Mouse (Mus musculus) c-Kit-positive CD71-positive TER-119-positive erythroid progenitor cells, embryonic 14.5 days (primary cell): ENCODE measurements around the gene Myl6.

Experiments
- DNase-seq: peaks from one replicate; pipeline ENCODE4 v3.0.0-alpha.2; 2013; ENCODE audit warnings: low spot score

Myl6 gene

DNA sequence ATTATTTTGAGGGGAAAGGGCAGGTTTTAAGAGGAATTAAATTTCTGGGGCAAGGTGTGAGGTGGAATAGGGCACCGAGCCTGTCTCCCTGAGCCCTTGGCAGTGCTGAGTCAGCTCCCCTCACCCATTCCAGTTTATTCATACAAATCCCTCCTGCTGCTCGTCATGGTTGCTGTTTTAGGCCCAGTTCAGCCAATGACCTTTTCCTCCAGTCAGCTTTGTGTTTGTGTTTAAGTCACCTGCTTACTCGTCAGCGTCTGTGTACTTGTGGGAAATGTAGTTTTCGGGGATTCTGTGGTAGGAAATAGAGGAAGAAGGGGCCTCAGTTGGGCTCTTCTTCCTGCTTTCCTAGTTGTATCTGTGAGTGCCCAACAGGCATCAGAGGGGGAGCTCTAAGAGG is 4.6 kb downstream of the Myl6 start:
- no peak for DNase-seq

DNA sequence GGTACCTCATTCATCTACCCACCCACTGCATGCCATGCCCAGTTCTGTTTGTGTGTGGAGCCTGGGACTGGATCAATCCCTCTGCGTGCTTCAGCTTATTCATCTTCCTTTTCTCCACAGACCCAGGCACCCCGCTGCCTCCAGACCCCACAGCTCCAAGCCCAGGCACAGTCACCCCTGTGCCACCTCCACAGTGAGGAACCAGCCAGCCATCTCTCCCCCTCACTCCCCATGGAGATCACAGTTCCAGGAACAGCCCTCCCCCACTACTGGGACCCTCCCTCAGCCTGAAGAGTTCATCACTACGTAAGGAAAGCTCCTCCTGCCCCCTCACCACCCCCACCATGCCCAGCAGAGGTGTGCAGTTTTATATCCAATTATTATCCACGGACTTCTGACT is 5.2 kb downstream of the Myl6 start:
- no peak for DNase-seq

DNA sequence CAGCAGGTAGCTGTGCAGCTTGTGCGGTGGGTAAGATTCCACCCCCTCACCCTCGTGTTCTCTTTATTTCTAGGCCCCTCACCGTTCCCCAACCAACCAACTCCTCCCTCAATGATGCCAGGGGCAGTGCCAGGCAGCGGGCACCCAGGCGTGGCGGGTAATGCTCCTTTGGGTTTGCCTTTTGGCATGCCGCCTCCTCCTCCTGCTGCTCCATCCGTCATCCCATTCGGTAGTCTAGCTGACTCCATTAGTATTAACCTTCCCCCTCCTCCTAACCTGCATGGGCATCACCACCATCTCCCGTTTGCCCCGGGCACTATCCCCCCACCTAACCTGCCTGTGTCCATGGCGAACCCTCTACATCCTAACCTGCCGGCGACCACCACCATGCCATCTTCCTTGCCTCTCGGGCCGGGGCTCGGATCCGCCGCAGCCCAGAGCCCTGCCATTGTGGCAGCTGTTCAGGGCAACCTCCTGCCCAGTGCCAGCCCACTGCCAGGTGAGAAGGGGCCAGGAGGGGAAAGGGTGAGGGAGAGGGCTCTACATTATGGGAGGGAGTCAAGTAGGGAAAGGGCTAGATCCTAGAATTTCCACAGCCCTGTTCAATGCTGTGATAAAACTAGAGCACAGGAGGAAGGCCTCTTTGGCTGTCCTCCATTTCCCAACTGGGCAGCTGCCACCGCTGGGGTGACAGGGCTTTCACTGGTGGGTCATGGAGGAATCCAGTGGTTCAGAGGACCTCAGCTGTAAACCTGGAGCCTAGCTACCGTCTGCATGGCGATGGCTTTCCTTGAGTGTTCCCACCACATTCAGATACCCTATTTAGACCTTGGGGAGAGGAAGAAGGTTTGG is 5.9 kb downstream of the Myl6 start:
- no peak for DNase-seq

DNA sequence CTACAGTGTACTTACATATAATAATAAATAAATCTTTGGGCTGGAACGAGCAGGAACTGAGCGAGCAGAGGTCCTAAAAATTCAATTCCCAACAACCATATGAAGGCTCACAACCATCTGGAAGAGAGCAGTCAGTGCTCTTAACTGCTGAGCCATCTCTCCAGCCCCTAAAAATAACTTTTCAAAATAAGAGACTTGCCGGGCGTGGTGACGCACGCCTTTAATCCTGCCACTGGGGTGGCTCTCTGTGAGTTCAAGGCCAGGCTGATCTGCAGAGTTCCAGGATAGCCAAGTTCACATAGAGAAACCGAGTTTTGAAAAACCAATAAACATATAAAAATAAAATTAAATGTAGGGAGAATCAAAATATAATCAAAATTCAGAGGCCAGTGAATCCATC is 7.6 kb downstream of the Myl6 start:
- DNase-seq = no peak

DNA sequence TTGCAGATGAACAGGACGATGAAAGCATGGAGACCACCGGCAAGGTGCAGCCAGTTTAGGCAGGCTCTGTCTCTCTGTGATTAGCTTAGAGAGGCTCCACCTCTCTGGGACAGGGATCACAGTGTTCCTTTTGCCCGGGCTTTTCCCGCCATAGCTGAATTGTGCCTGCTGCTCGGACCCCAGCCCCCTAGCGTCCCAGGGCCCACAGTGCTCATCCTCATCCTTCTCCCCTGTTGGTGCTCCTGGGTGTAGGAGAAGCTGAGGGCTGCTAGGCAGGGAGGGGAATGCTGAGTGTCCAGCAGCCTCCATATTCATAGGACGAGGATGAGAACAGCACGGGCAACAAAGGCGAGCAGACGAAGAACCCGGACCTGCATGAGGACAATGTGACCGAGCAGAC is 19.6 kb downstream of the Myl6 start:
- DNase-seq = no peak

DNA sequence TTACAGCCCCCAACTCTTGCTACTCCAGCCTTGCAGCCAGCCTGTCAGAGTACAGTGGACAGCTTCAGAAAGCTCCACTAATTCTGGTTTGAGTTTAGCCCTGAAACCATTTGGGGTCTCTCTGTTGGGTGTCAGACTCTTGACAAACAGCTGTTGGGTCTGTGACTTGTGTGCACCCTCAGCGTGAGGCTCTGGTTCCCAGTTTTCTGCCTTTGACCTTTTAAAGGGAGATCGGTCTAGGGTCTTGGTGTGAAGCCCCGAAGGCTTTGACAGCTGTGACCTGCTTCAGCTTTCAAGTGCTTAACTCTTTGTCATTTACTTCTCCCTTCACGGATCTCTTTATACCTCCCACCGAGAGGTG is 33.7 kb downstream of the Myl6 start:
- DNase-seq = no peak

DNA sequence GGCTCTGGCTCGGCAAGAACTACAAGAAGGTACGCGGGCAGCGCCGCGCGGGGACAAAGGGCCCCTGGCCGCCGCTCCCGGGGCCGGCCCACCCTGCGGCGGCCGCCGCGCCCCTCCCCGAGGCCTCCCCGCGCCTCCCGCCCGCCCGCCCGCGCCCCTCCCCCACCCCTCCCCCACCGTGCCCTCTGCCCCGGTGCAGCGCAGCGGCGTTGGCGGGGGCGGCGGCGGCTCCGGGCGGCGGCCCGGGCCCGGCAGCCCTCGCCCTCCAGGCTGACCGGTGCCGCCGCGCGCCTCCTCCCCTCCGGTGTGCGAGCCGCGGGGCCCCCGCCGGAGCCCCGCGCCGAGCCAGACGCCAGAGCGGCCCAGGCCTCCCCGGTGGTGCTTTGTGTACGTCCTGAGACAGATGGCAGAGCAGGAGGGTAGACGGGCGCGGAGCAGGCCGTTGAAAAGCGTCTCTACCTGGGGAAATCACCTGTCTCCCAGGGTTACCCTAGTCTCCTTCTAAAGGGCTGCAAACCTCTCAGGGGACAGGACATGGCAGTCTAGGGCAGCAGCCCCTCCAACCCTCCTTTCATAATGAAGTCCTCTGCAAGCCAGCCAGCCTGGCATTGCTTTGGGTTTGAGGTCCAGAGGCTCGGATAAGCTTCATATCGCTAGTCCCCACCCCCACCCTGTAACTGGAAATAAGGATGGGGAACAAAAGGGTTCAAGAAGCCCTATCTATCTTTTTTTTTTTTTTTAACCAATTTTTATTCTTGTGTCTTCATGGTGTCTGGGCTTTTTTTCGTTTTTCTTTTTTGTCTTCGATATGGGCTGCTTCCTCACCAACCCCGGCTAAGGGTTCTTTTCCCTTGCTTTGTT is 34.3 kb downstream of the Myl6 start:
- peak; percentile 53 for DNase-seq

DNA sequence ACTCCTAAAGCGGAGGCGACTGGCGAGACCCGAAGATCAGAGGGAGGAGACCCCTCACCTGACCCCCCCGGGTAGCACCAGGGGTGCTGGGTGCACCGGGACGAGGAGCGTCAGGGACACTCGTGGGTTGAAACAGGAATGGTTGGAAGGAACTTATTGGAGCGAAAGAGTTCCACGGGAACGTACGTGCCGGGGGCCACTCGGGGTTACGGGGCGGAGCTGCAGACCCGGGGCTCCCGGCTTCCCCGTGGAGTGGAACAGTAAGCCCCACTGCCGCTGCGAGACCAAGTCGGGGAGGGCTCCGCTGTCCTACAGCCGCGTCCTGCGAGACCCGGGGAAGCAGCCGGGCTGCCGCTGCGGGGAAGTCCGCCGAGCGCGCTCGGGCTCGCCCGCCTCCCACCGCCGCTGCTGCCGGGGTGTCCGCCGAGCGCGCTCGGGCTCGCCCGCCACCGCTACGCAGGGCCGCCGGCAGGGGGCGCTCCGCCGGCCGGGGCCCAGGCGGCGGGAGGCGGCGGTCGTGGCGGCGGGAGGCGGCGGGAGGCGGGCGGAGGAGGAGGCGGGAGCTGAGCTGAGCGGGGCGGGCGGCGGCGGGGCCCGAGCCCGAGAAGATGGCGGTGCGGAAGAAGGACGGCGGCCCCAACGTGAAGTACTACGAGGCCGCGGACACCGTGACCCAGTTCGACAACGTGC is 35.1 kb downstream of the Myl6 start, which contains the start of gene Smarcc2:
Gene Smarcc2, plus strand, starts transcription at position 530 of the 690 bp plus-strand sequence.
- DNase-seq = peak; percentile 75

DNA sequence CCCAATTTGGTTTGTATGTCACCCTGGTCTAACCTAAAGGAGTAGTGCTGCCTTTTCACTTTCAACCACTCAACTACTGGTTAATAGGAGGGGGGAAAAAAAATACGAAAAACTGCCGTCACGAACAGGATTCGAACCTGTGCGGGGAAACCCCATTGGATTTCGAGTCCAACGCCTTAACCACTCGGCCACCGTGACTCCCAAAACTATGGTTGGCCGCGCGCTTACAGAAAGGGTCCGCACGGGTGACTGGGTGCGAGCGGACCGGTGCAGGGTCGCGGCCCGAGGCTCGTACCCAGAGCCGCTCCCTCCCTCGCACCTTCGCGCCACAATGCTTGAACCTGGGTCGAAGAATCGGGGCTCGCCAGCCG is 35.6 kb downstream of the Myl6 start:
- DNase-seq = peak; percentile 91

DNA sequence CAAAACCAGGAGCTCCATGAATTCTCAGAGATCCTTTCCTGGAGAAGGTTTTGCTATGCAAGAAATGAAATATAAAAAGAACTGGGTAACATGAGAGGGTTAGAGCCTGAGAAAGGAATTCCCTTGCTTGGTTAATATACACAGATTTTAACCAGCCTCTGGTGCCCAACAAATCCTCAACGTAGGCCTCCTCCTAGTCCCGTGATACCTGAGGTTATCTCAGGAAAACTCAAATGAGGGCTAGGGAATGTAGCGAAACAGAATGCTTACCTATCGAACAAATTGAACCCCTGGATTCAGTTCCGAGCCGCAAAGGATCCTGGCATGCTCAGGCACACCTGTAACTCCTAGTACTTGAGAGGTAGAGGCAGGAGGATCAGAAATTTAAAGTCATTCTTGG is 36.3 kb downstream of the Myl6 start:
- DNase-seq = no peak

DNA sequence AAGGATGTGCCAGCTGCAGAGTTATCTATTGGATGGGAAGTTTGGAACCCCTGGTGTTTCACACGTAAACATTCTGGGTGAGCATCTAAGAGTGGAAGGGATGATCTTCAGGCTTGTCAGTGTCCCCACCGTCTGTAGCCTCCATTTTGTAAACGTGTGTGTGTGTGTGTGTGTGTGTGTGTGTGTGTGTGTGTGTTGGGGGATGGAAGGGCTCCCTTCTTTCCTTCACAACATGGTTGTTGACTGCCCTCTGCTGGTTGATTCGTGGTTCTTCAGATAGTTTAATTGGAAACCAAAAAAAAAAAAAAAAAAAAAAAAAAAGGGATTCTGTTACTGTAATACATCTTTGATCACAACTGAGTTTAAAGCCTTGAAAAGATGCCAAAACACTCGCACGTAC is 38.7 kb downstream of the Myl6 start:
- peak; percentile 74 for DNase-seq

DNA sequence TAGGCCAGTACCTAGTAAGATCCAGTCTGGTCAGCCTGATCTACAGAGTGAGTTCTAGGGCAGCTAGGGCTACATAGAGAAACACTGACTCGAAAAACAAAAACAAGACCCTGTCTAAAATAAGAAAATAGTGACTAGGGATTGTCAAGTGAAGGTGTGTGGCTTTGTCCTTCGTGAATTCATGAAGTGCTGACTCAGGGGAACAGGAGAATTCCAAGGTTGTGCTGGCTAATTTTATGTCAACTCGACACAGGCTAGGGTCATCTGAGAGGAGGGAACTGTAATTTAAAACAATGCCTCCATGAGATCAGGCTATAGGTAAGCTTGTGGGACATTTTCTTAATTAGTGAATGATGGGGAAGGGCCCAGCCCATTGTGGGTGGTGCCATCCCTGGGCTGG is 39.5 kb downstream of the Myl6 start:
- no peak for DNase-seq

DNA sequence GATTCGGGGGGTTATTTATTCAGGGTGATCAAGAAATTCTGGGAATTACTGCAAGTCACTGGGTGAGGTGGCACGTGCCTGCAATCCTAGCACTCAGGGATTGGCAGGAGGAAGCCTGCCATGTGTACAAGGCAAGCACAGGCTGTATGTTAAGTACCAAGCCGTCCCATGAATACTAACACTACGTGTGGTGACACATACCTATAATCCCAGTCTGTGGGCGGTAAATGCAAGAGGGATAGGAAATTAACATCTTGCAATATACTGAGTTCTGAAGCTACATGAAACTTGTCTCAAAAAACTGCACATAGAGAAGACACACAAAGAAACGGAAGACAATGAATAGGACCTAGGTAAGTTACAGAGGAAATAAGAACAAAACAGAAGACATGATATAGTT is 42.9 kb downstream of the Myl6 start:
- no peak for DNase-seq

DNA sequence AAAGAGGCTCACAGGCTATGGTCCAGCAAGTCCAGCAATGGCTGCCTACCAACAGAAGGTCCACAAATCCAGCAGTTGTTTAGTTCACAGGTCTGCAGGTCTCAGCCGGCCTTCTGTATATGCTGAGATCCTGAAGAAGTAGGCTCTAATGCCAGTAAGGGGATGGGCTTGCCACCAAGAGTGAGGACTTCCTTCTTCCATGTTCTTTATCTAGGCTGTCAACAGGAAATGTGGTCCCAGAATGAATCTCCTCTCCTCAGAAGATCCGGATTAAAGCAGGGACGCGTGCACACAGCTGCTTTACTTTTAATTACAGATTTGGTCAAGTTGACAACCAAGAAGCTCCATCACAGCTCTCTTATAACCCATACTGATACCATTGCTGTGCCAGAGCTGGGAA is 48.5 kb downstream of the Myl6 start:
- no peak for DNase-seq

DNA sequence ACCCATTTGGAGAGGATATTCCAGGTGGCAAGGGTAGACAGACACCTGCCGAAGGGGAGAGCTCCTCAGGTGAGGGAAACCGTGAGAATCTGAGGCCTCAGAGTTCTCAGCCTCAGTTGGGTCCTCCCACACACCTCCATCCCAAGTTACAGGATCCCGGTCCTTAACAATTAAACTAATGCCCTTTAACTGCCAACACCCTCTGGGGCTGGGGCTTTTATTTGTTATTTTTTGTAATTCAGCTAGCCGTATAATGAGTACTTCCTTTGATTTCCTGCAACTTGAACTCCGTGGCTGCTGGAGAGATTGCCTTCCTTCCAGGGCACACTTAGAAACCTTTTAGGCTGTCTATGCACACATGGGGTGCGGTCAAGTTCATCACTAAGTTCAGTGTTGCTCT is 49.6 kb downstream of the Myl6 start:
- DNase-seq = no peak

DNA sequence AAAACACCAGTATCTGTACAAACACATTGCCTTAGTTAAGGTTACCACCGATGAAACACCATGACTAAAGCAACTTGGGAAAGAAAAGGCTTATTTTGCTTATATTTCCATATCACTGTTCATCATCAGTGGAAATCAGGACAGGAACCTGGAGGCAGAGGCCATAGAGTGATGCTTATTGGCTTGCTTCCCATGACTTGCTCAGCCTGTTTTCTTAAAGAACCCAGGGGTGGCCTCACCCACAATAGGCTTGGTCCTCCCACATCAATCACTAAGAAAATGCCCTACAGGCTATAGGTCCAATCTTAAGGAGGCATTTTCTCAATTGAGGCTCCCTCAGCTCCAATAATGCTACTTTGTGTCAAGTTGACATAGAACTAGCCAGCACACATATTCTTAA is 51.2 kb downstream of the Myl6 start:
- DNase-seq = no peak

DNA sequence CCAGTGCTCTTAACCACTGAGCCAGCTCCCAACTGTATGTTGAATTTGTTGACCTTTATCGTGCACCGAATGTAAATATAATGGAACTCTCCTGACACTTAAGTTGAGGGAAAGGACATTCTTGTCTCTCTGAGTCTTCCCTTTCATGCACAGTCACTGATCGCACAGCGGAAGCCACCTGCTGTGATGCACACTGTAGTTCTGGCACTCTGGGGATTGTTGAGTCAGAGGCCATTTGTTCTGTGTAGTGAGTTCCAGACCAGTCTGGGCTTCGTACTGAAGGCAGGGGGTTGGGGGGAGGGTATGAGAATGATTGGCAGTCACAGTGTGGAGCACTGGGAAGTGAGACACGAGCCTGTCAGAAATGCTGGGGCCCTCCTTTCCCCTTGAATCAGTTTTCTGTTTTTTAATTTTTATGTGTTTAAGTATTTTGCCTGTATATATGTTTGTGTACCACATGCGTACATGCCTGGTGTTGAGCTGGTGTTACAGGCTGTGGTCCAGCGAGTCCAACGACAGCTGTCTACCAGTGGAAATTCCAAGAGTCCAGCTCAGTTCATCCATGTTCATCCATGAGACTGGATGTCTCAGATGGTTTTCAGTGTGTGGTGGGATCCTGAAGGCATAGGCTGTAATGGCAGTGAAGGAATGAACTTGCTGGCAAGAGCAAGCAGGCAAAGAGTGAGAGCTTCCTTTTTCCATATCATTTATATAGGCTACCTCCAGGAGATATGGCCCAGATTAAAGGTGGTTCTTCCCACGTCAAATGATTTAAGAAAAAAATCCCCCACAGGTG is 52.4 kb downstream of the Myl6 start:
- DNase-seq = no peak
